ENCODE assay signal across 21 mouse cellular contexts in genomic region chr13:43913476-43913875, GRCm38 (mm10).
DNase-seq lines count a peak whose midpoint lies in the region; ATAC-seq and TF ChIP-seq lines count a peak whose summit lies in the region.
"Had no signal": no experiment of that assay in that cellular context is flagged by ENCODE, and none has a peak within 500 bp of the region (broad histone marks: within the 10 kb centered on the region; RNA-seq: fewer than 3 reads in every experiment).

No protein-coding gene starts in this region.

- no peak overlapping the region for H3K4me2 ChIP-seq in kidney, postnatal 0 days (ENCODE audit: low read length)
- no peak overlapping the region for H3K4me2 ChIP-seq in intestine, embryonic 16.5 days (ENCODE audit: low read depth, low read length)
- H3K4me2 ChIP-seq: embryonic facial prominence, embryonic 13.5 days; hindbrain, embryonic 13.5 days; liver, embryonic 11.5 days; lung, embryonic 14.5 days; midbrain, embryonic 11.5 days; neural tube, embryonic 13.5 days had no signal

- H3K9me3 ChIP-seq in kidney, postnatal 0 days (replicated peaks; ENCODE audit: low read length) = no peaks in the 10 kb centered on the region
- H3K9me3 ChIP-seq in intestine, embryonic 16.5 days (ENCODE audit: control insufficient read depth, low read length) = no peaks in the 10 kb centered on the region
- H3K9me3 ChIP-seq: embryonic facial prominence, embryonic 13.5 days; hindbrain, embryonic 13.5 days had no signal

- 13% methylated on average over 7 of the region's 7 CpGs for WGBS in kidney, postnatal 0 days
- WGBS in kidney, adult 2 months = 31% methylated on average over 7 of the region's 7 CpGs
- 28% methylated on average over 7 of the region's 7 CpGs for WGBS in intestine, embryonic 16.5 days

- peak; percentile 23 for DNase-seq in adrenal gland, adult 2 months
- no peak for DNase-seq in adrenal gland, postnatal 25 days
- DNase-seq in kidney, postnatal 0 days (ENCODE audit: low spot score) = peak; percentile 52
- no peak for DNase-seq in kidney, adult 2 months
- DNase-seq in yolk sac, embryonic 10.5 days (ENCODE audit: low spot score) = peak; percentile 59
- no peak for DNase-seq in gastrocnemius, postnatal 10 days
- no peak for DNase-seq in T-cell, adult 2 months (ENCODE audit: low spot score)
- DNase-seq: cerebellum, adult 11 months; cerebellum, postnatal 25 days; gastrocnemius, postnatal 14 days; heart, postnatal 10 days; lung, embryonic 14.5 days; lung, postnatal 4 days; right cerebral cortex, postnatal 25 days; thymus, postnatal 14 days had no signal

- no peaks in the 10 kb centered on the region for H3K4me1 ChIP-seq in kidney, postnatal 0 days (replicated peaks; ENCODE audit: insufficient read depth, low read length)
- H3K4me1 ChIP-seq in kidney, adult 2 months (ENCODE audit: control insufficient read depth, insufficient read depth, low read length) = no peaks in the 10 kb centered on the region
- H3K4me1 ChIP-seq in intestine, embryonic 16.5 days (ENCODE audit: control insufficient read depth, insufficient read depth, low read length) = peaks cover 8% of the 10 kb centered on the region

- H3K27ac ChIP-seq in kidney, postnatal 0 days = no peak overlapping the region
- H3K27ac ChIP-seq in kidney, adult 2 months (ENCODE audit: insufficient read depth, low read depth, low read length) = no peak overlapping the region
- no peak overlapping the region for H3K27ac ChIP-seq in intestine, embryonic 16.5 days (ENCODE audit: low read length)
- H3K27ac ChIP-seq: embryonic facial prominence, embryonic 13.5 days; hindbrain, embryonic 13.5 days; neural tube, embryonic 13.5 days had no signal

- H3K27me3 ChIP-seq in kidney, postnatal 0 days (ENCODE audit: insufficient read depth, low read length) = no peaks in the 10 kb centered on the region
- H3K27me3 ChIP-seq in kidney, adult 2 months (replicated peaks; ENCODE audit: control insufficient read depth, insufficient read depth, low read length) = no peaks in the 10 kb centered on the region
- no peaks in the 10 kb centered on the region for H3K27me3 ChIP-seq in intestine, embryonic 16.5 days (replicated peaks; ENCODE audit: control insufficient read depth, insufficient read depth, low read length)
- H3K27me3 ChIP-seq: embryonic facial prominence, embryonic 13.5 days; hindbrain, embryonic 13.5 days; neural tube, embryonic 13.5 days had no signal

- TF ChIP-seq POLR2A in kidney, adult 2 months (IDR thresholded peaks at IDR 0.05; ENCODE audit: low read depth, low read length) = no peak

- 0 out of 2 replicates have a peak, but pooled peaks have one; percentile 52 for ATAC-seq in kidney, postnatal 0 days (replicated peaks; ENCODE audit: low FRiP score, low read depth)
- peak; percentile 55 for ATAC-seq in intestine, embryonic 16.5 days

- H3K36me3 ChIP-seq in kidney, postnatal 0 days (ENCODE audit: insufficient read depth, low read length) = no peaks in the 10 kb centered on the region
- H3K36me3 ChIP-seq in kidney, adult 2 months (ENCODE audit: control insufficient read depth, insufficient read depth, low read length) = no peaks in the 10 kb centered on the region
- no peaks in the 10 kb centered on the region for H3K36me3 ChIP-seq in intestine, embryonic 16.5 days (ENCODE audit: control insufficient read depth, insufficient read depth, low read length)
- H3K36me3 ChIP-seq: embryonic facial prominence, embryonic 13.5 days; hindbrain, embryonic 13.5 days; neural tube, embryonic 13.5 days had no signal

- TF ChIP-seq CTCF in kidney, postnatal 0 days (IDR thresholded peaks at IDR 0.05; ENCODE audit: low read depth) = no peak
- TF ChIP-seq CTCF in kidney, adult 2 months (conservative IDR thresholded peaks at IDR 0.05; ENCODE audit: insufficient read depth, insufficient read length, low read depth, low read length) = no peak

- H3K9ac ChIP-seq in kidney, postnatal 0 days (ENCODE audit: low read depth, low read length) = no peak overlapping the region
- H3K9ac ChIP-seq in intestine, embryonic 16.5 days (ENCODE audit: low read depth, low read length) = no peak overlapping the region
- H3K9ac ChIP-seq: embryonic facial prominence, embryonic 13.5 days; hindbrain, embryonic 13.5 days; lung, embryonic 14.5 days; neural tube, embryonic 13.5 days had no signal

- no peak overlapping the region for H3K4me3 ChIP-seq in kidney, postnatal 0 days (replicated peaks; ENCODE audit: low read depth, low read length)
- no peak overlapping the region for H3K4me3 ChIP-seq in kidney, adult 2 months (ENCODE audit: insufficient read depth, low read depth, low read length)
- no peak overlapping the region for H3K4me3 ChIP-seq in intestine, embryonic 16.5 days (ENCODE audit: low read length)
- H3K4me3 ChIP-seq: embryonic facial prominence, embryonic 13.5 days; hindbrain, embryonic 13.5 days; neural tube, embryonic 13.5 days had no signal

Comparison
In these comparisons a context has a peak if more than half of its experiments do, and no peak if none do; other contexts are left out.
1. DNase-seq: peak in adrenal gland, adult 2 months (single experiment), kidney, postnatal 0 days (single experiment) and yolk sac, embryonic 10.5 days (single experiment); none in adrenal gland, postnatal 25 days (single experiment), kidney, adult 2 months (single experiment), gastrocnemius, postnatal 10 days (single experiment) and T-cell, adult 2 months (single experiment).